Mouse (Mus musculus): Measurements from ENCODE around the gene Sptbn4. TPM values are rescaled to one million over a fixed set of nuclear protein-coding genes. Genes with fewer than 3 reads are reported as not detected.
A peak's percentile ranks its signal among the peaks of the same experiment; 100 is the strongest.

The Sptbn4 gene
- polyA plus RNA-seq, 1 experiment from 2014 or later: 0.51 TPM

GRCm38 (mm10) chr7:27433794-27434193 is 13.7 kb downstream of the Sptbn4 start:
- Histone ChIP-seq H3K27ac (ENCODE audit: low read depth) (no peak overlapping the region), H3K9ac (no peak overlapping the region), H3K4me3 (ENCODE audit: low read depth, low read length) (no peak overlapping the region), H3K4me1 (ENCODE audit: insufficient read depth) (no peaks in the 10 kb centered on the region), H3K4me2 (no peak overlapping the region), H3K36me3 (ENCODE audit: insufficient read depth) (no peaks in the 10 kb centered on the region), H3K9me3 (ENCODE audit: low read depth, low read length) (no peaks in the 10 kb centered on the region), H3K27me3 (ENCODE audit: insufficient read depth, low read length) (peaks cover 18% of the 10 kb centered on the region; the same call in 1 of the 2 replicates)
- TF ChIP-seq CTCF (IDR thresholded peaks at IDR 0.05; ENCODE audit: low read depth): no peak
- 16% methylated on average over 10 of the region's 10 CpGs for WGBS
- ATAC-seq (ENCODE audit: insufficient read depth) (no peak), DNase-seq (no peak)

DNA sequence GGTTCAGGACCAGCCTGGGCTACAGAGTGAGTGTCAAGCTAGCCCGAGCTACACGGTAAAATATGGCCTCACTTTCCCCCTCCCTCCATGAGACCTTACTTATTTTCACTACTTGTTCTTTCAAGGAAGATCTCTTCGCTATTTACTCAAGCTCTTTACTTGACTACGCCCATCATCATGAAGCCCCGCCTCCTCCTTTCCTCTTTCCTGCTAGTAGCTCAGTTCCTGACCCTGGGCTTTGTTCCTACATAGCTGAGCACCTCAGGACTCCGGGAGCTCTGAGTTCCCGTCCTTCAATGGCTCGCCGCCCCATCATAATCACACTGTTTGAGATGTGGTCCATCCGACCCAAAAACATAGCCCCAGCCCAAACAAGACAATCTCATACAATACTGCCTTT is 14.1 kb downstream of the Sptbn4 start:
- Histone ChIP-seq H3K27ac (ENCODE audit: low read depth) (no peak overlapping the region), H3K9ac (no peak overlapping the region), H3K4me2 (no peak overlapping the region), H3K27me3 (ENCODE audit: insufficient read depth, low read length) (peaks cover 18% of the 10 kb centered on the region; the same call in 1 of the 2 replicates), H3K36me3 (ENCODE audit: insufficient read depth) (no peaks in the 10 kb centered on the region), H3K4me1 (ENCODE audit: insufficient read depth) (no peaks in the 10 kb centered on the region), H3K4me3 (ENCODE audit: low read depth, low read length) (no peak overlapping the region), H3K9me3 (ENCODE audit: low read depth, low read length) (no peaks in the 10 kb centered on the region)
- no peak for TF ChIP-seq CTCF (IDR thresholded peaks at IDR 0.05; ENCODE audit: low read depth)
- DNase-seq: peak; percentile 19
- no peak for ATAC-seq (ENCODE audit: insufficient read depth)
- WGBS: 24% methylated on average over 10 of the region's 10 CpGs

DNA sequence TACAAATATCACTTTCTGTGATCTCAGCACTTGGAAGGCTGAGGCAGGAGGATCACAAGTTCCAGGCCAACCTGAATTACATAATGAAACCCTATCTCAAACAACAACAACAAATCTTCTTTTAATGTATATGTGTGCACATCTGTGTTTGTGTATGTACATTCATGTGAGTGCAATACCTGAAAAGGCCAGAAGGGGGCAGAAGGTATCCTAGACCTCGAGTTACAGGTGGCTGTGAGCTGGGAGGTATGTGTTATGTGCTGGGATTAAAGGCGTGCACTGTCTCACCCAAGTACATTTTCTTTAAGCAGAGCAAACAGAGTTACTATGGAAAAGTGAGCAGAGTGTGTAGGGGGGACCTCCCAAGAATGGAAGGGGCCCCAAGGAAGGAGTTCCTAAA is 18.4 kb downstream of the Sptbn4 start:
- Histone ChIP-seq H3K4me3 (ENCODE audit: low read depth, low read length) (no peak overlapping the region), H3K27me3 (ENCODE audit: insufficient read depth, low read length) (peaks cover 9% of the 10 kb centered on the region; the same call in 1 of the 2 replicates), H3K36me3 (ENCODE audit: insufficient read depth) (no peaks in the 10 kb centered on the region), H3K4me2 (no peak overlapping the region), H3K4me1 (ENCODE audit: insufficient read depth) (no peaks in the 10 kb centered on the region), H3K9ac (no peak overlapping the region), H3K9me3 (ENCODE audit: low read depth, low read length) (no peaks in the 10 kb centered on the region), H3K27ac (ENCODE audit: low read depth) (no peak overlapping the region)
- WGBS: 62% methylated on average over 2 of the region's 2 CpGs
- ATAC-seq (ENCODE audit: insufficient read depth) (no peak), DNase-seq (no peak)
- TF ChIP-seq CTCF (IDR thresholded peaks at IDR 0.05; ENCODE audit: low read depth): peak; percentile 39

- peaks cover 2% of the 10 kb centered on the region; the same call in 1 of the 2 replicates for H3K27me3 ChIP-seq (ENCODE audit: insufficient read depth, low read length)
- no peak for DNase-seq
- no peak for ATAC-seq (ENCODE audit: insufficient read depth)
- no peaks in the 10 kb centered on the region for H3K4me1 ChIP-seq (ENCODE audit: insufficient read depth)
- no peak overlapping the region for H3K27ac ChIP-seq (ENCODE audit: low read depth)
- WGBS: 71% methylated on average over 11 of the region's 11 CpGs
- H3K9me3 ChIP-seq (ENCODE audit: low read depth, low read length): no peaks in the 10 kb centered on the region
- no peak overlapping the region for H3K4me2 ChIP-seq
- TF ChIP-seq CTCF (IDR thresholded peaks at IDR 0.05; ENCODE audit: low read depth): no peak
- no peaks in the 10 kb centered on the region for H3K36me3 ChIP-seq (ENCODE audit: insufficient read depth)
- H3K9ac ChIP-seq: no peak overlapping the region
- no peak overlapping the region for H3K4me3 ChIP-seq (ENCODE audit: low read depth, low read length)
Measured at GRCm38 (mm10) chr7:27428002-27428401, 19.5 kb downstream of the Sptbn4 start.

DNA sequence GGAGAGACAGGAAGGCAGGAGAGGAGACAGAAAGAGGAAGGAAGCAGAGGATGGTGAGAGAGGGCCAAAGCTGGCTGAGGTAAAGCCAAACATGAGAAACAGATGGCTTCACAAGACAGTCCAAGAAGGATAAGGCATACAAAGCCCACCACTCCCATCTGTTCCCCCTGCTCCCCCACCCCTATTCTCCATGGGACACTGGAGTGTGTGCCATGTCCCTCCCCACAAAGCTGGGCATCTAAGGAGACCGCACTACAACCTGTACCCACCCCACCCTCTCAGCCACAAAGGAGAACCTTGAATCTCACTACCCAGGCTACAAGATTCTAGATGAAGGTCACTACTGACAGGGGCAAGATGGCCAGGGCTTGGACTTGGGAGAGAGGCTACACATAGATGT is 20.1 kb downstream of the Sptbn4 start:
- no peak overlapping the region for H3K27ac ChIP-seq (ENCODE audit: low read depth)
- H3K9ac ChIP-seq: no peak overlapping the region
- H3K27me3 ChIP-seq (ENCODE audit: insufficient read depth, low read length): no peaks in the 10 kb centered on the region
- 94% methylated on average over 1 of the region's 1 CpGs for WGBS
- no peak for TF ChIP-seq CTCF (IDR thresholded peaks at IDR 0.05; ENCODE audit: low read depth)
- DNase-seq (no peak), ATAC-seq (ENCODE audit: insufficient read depth) (no peak)
- no peak overlapping the region for H3K4me2 ChIP-seq
- H3K36me3 ChIP-seq (ENCODE audit: insufficient read depth): no peaks in the 10 kb centered on the region
- H3K4me3 ChIP-seq (ENCODE audit: low read depth, low read length): no peak overlapping the region
- H3K4me1 ChIP-seq (ENCODE audit: insufficient read depth): no peaks in the 10 kb centered on the region
- H3K9me3 ChIP-seq (ENCODE audit: low read depth, low read length): no peaks in the 10 kb centered on the region

DNA sequence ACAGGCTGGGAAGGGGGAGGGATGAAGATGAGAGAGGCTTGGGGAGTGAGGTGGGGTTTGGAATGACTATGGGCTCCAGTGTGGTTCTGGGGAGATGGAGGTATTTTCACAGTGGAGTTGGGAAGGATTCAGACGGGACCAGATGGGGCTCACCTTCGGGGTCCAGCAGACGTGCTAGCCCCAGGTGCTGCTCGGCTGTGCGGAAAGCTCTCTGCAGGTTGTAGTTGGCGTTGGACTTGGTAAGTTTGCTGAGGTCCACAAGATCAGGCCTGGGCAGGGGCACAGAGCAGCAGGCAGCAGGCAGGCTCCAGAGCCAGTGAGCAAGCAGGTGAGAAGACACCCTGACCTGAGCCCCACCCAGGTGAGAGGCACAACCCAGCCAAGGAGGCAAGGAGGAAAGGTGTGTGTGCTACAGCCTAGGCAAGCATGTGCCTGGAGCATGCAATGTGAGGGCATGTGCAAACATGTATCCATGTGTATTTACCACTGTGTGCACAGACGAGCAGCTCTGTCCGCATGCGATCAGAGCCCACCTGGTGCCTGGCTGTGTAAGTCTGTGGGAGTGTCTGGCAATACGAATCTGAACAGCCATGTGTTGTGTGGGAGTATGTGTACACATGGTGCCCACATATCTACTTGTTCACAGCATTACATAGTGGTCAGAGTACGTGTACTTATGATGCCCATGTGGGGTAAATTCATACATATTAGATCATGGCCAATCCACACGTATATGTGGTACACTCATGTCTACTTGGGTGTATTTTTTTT is 23.7 kb downstream of the Sptbn4 start:
- 73% methylated on average over 12 of the region's 12 CpGs for WGBS
- no peak for ATAC-seq (ENCODE audit: insufficient read depth)
- no peak for TF ChIP-seq CTCF (IDR thresholded peaks at IDR 0.05; ENCODE audit: low read depth)

GRCm38 (mm10) chr7:27419101-27419500 is 28.4 kb downstream of the Sptbn4 start:
- Histone ChIP-seq H3K9ac (no peak overlapping the region), H3K4me3 (ENCODE audit: low read depth, low read length) (no peak overlapping the region), H3K9me3 (ENCODE audit: low read depth, low read length) (no peaks in the 10 kb centered on the region), H3K4me1 (ENCODE audit: insufficient read depth) (no peaks in the 10 kb centered on the region), H3K27ac (ENCODE audit: low read depth) (no peak overlapping the region), H3K36me3 (ENCODE audit: insufficient read depth) (no peaks in the 10 kb centered on the region), H3K4me2 (no peak overlapping the region), H3K27me3 (ENCODE audit: insufficient read depth, low read length) (no peaks in the 10 kb centered on the region)
- DNase-seq (peak; percentile 15), ATAC-seq (ENCODE audit: insufficient read depth) (no peak)
- 59% methylated on average over 3 of the region's 3 CpGs for WGBS
- peak; percentile 28; the same call in 1 of the 2 replicates for TF ChIP-seq CTCF (IDR thresholded peaks at IDR 0.05; ENCODE audit: low read depth)

More for the DNA sequence above, 23.7 kb downstream of the Sptbn4 start:
- Histone ChIP-seq H3K4me1 (ENCODE audit: insufficient read depth) (no peaks in the 10 kb centered on the region), H3K27ac (ENCODE audit: low read depth) (no peak overlapping the region), H3K9ac (no peak overlapping the region), H3K4me2 (no peak overlapping the region), H3K9me3 (ENCODE audit: low read depth, low read length) (no peaks in the 10 kb centered on the region), H3K4me3 (ENCODE audit: low read depth, low read length) (no peak overlapping the region), H3K36me3 (ENCODE audit: insufficient read depth) (no peaks in the 10 kb centered on the region), H3K27me3 (ENCODE audit: insufficient read depth, low read length) (no peaks in the 10 kb centered on the region)
- DNase-seq: no peak
